Mouse (Mus musculus) lung, embryonic 15.5 days (tissue): ENCODE data around the gene Tie1. TPM values are rescaled to one million over a fixed set of nuclear protein-coding genes. Genes with fewer than 3 reads are reported as not detected.

Source experiments
- ATAC-seq: fragments of 200-750 bp; cut with Nextera tagmentation; 2 replicates; pipeline ENCODE4 v1.8.0; 2017; ENCODE audit warnings: moderate number of reproducible peaks, borderline replicate concordance; ENCODE audit not compliant: low FRiP score, low TSS enrichment; ENCODE audit errors: extremely low read depth
- H3K27ac ChIP-seq: fragments of 300-500 bp; sonication (generic); 2 replicates; pipeline ENCODE4 v1.5.1; 2015; ENCODE audit warnings: moderate library complexity, mild to moderate bottlenecking, inconsistent platforms
- H3K27me3 ChIP-seq: fragments of 300-500 bp; sonication (generic); 2 replicates; pipeline ENCODE4 v1.6.1; 2015; ENCODE audit warnings: inconsistent platforms
- H3K36me3 ChIP-seq: fragments of 300-500 bp; sonication (generic); 2 replicates; pipeline ENCODE4 v1.6.1; 2015; ENCODE audit warnings: inconsistent platforms
- H3K4me1 ChIP-seq: fragments of 300-500 bp; sonication (generic); 2 replicates; pipeline ENCODE4 v1.6.1; 2015; ENCODE audit warnings: inconsistent platforms
- H3K4me2 ChIP-seq: fragments of 300-500 bp; sonication (generic); 2 replicates; pipeline ENCODE4 v1.6.1; 2015; ENCODE audit warnings: inconsistent platforms, mild to moderate bottlenecking, moderate library complexity
- H3K4me3 ChIP-seq: fragments of 300-500 bp; sonication (generic); 2 replicates; pipeline ENCODE4 v1.5.1; 2015; ENCODE audit warnings: mild to moderate bottlenecking, inconsistent platforms
- H3K9ac ChIP-seq: fragments of 300-500 bp; sonication (generic); 2 replicates; pipeline ENCODE4 v1.6.1; 2015; ENCODE audit warnings: inconsistent platforms
- H3K9me3 ChIP-seq: fragments of 300-500 bp; sonication (generic); 2 replicates; pipeline ENCODE4 v1.6.1; 2016; ENCODE audit warnings: inconsistent platforms
- WGBS: fragments of 180-500 bp; shearing (Covaris S2); methylation state at CpG from one replicate; pipeline ENCODE4 v1.1.7; 2015; 5-methylcytosine and 5-hydroxymethylcytosine counted together
- polyA plus RNA-seq: library from polyadenylated mRNA; unstranded; fragments of >200 nt; fragmentation: Nextera tagmentation; extraction: Ambion mirVana; gene quantifications from 2 replicates; pipeline ENCODE4 v1.2.1, GENCODE M21; 2015

Tie1 gene
- polyA plus RNA-seq, 1 experiment from 2014 or later, result 86.1 TPM

- 16% methylated on average over 15 of the region's 15 CpGs for WGBS
Observed at GRCm38 (mm10) chr4:118428531-118429214, 61.2 kb downstream of the Tie1 start.

DNA sequence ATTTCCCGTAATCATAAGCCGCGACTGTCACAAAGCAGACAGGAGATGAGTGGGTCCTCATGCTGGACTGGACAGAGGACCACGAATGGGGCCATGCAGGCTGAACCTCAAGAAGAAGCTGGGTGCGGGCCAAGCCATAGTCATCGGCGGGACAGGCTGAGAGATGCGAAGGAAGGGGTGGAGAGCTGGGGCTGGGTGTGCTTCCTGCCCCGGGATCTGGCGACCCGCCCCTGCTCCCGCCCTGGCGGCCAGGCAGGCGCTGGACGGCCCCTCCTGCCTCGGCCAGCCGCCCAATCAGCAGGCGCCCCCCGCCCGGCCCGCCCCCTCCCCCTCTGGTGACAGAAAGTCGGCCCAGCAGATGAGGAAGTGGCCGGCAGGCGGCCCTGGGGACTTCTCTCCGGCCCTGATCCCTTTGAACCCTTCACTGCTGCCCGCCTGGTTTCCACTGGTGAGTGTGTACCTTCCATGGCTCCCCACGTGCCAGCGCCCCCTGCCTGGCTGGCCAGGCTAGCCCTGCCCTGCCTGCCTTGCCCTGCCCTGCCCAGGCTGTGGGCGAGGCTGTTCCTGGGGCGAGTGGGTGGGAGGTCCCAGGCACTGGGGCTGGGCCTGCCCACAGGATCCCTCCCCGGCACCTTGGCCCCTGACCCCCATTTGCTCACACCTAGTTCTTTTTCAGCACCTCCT lies 62.0 kb downstream of the Tie1 start, which contains the start of gene Elovl1:
Gene Elovl1 (plus strand): TSS at position 326 of the 684 bp plus-strand sequence.
- peaks cover 23% of the 10 kb centered on the region for H3K36me3 ChIP-seq
- H3K27ac ChIP-seq, result peak within 1 kb of the TSS; percentile 85
- H3K9me3 ChIP-seq, result no peaks in the 10 kb centered on the region
- no peaks in the 10 kb centered on the region for H3K27me3 ChIP-seq
- peaks cover 31% of the 10 kb centered on the region for H3K4me1 ChIP-seq
- peak; percentile 95 for ATAC-seq
- peak within 1 kb of the TSS; percentile 82 for H3K4me2 ChIP-seq
- H3K4me3 ChIP-seq, result peak within 1 kb of the TSS; percentile 59
- WGBS, result 1% methylated on average over 20 of the region's 31 CpGs
- peak within 1 kb of the TSS; percentile 62 for H3K9ac ChIP-seq

More at GRCm38 (mm10) chr4:118428531-118429214, 61.2 kb downstream of the Tie1 start:
- Histone ChIP-seq H3K4me2 (peak overlapping the region; percentile 82), H3K36me3 (peaks cover 30% of the 10 kb centered on the region), H3K4me3 (peak overlapping the region; percentile 59), H3K9me3 (no peaks in the 10 kb centered on the region), H3K4me1 (peaks cover 32% of the 10 kb centered on the region), H3K9ac (peak overlapping the region; percentile 57), H3K27me3 (no peaks in the 10 kb centered on the region), H3K27ac (peak overlapping the region; percentile 85)
- peak; percentile 19 for ATAC-seq

DNA sequence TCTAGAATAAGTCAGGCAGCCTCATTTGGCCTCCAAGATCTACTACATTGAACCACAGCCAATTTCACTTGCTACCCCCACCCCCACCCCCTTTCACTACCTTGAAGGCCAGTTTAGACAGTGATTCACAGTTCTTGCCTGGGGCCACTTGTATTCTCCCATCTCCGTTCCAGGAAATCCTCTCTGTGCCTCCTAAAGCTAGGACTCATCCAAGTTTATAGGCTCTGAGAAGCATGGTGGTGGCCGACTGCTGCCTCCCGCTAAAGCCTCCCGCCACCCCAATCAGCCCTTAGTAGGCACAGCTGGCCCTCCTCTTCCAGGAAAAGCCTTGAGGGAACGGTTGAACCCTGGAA lies 62.5 kb downstream of the Tie1 start:
- H3K4me1 ChIP-seq, result peaks cover 31% of the 10 kb centered on the region
- peaks cover 19% of the 10 kb centered on the region for H3K36me3 ChIP-seq
- peak overlapping the region; percentile 85 for H3K27ac ChIP-seq
- H3K9me3 ChIP-seq, result no peaks in the 10 kb centered on the region
- H3K27me3 ChIP-seq, result no peaks in the 10 kb centered on the region
- peak overlapping the region; percentile 62 for H3K9ac ChIP-seq
- WGBS, result 1% methylated on average over 5 of the region's 5 CpGs
- H3K4me2 ChIP-seq, result peak overlapping the region; percentile 82
- peak overlapping the region; percentile 59 for H3K4me3 ChIP-seq
- no peak for ATAC-seq

- no peak for ATAC-seq
- WGBS, result 87% methylated on average over 1 of the region's 1 CpGs
Observed at GRCm38 (mm10) chr4:118425374-118425773, 64.5 kb downstream of the Tie1 start.

DNA sequence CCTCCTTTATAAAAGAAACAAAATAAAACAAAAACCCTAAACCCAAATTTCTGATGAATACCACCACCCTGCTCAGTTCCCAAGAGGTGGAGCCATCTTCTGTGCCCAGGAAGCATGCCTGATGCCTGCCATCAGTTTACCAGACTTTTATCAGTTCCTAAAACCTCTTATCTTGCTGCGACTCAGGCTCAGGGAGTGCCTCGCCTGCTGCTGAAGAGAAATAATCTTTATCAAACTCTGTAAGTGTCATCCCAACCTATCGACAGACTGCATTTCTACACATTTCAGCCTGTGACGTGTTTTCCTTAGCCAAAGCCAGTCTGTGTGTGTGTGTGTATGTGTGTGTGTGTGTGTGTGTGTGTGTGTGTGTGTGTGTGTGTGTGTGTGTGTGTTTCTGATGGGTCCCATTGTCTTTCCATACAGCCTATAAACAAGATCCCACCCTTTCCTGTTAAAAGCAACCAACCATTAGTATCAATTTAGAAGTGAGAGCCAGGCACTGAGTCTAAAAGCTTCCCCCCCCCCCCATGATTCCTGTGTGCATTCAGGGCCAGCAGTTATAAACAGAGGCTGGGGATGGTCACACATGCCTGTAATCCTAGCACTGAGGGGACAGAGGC lies 65.2 kb downstream of the Tie1 start:
- Histone ChIP-seq H3K4me2 (no peak overlapping the region), H3K9ac (no peak overlapping the region), H3K4me3 (no peak overlapping the region), H3K27me3 (no peaks in the 10 kb centered on the region), H3K36me3 (peaks cover 19% of the 10 kb centered on the region), H3K9me3 (no peaks in the 10 kb centered on the region), H3K4me1 (peaks cover 21% of the 10 kb centered on the region), H3K27ac (no peak overlapping the region)
- 71% methylated on average over 4 of the region's 4 CpGs for WGBS
- ATAC-seq, result no peak

More at GRCm38 (mm10) chr4:118425374-118425773, 64.5 kb downstream of the Tie1 start:
- peaks cover 14% of the 10 kb centered on the region for H3K36me3 ChIP-seq
- H3K4me2 ChIP-seq, result no peak overlapping the region
- no peaks in the 10 kb centered on the region for H3K9me3 ChIP-seq
- no peak overlapping the region for H3K27ac ChIP-seq
- H3K4me3 ChIP-seq, result no peak overlapping the region
- H3K9ac ChIP-seq, result no peak overlapping the region
- no peaks in the 10 kb centered on the region for H3K27me3 ChIP-seq
- peaks cover 28% of the 10 kb centered on the region for H3K4me1 ChIP-seq

GRCm38 (mm10) chr4:118421384-118421783 lies 68.5 kb downstream of the Tie1 start:
- Histone ChIP-seq H3K4me1 (no peaks in the 10 kb centered on the region), H3K9ac (no peak overlapping the region), H3K36me3 (peaks cover 31% of the 10 kb centered on the region), H3K4me3 (no peak overlapping the region), H3K27ac (no peak overlapping the region), H3K4me2 (no peak overlapping the region), H3K9me3 (no peaks in the 10 kb centered on the region), H3K27me3 (no peaks in the 10 kb centered on the region)
- ATAC-seq, result no peak
- 91% methylated on average over 3 of the region's 3 CpGs for WGBS

Other genes with a start within 250 kb of the Tie1 start
- gene Ptprf, start 198.7 kb downstream of the Tie1 start, polyA plus RNA-seq, result 73.4 and 82.9 TPM in 2 replicates
- gene Szt2, start 80.8 kb downstream of the Tie1 start, polyA plus RNA-seq, result 6.6 and 7.0 TPM in 2 replicates
- 86.0 and 90.9 TPM in 2 replicates for gene Med8, start 80.7 kb downstream of the Tie1 start, polyA plus RNA-seq
- gene Elovl1, start 62.0 kb downstream of the Tie1 start, polyA plus RNA-seq, result 95.3 and 107 TPM in 2 replicates
- gene Cdc20, start 52.7 kb downstream of the Tie1 start, polyA plus RNA-seq, result 311 and 313 TPM in 2 replicates
- 0.40 and 0.74 TPM in 2 replicates for gene Mpl, start 32.5 kb downstream of the Tie1 start, polyA plus RNA-seq
- 12.9 and 13.1 TPM in 2 replicates for gene 2610528J11Rik, start 36.9 kb upstream of the Tie1 start, polyA plus RNA-seq
- 5.8 and 6.3 TPM in 2 replicates for gene Tmem125, start 54.0 kb upstream of the Tie1 start, polyA plus RNA-seq
- gene Cfap57, start 130.7 kb upstream of the Tie1 start, polyA plus RNA-seq, result 0.55 and 0.64 TPM in 2 replicates
- 123 and 124 TPM in 2 replicates for gene Ebna1bp2, start 130.7 kb upstream of the Tie1 start, polyA plus RNA-seq
- gene Olfr62, start 168.9 kb upstream of the Tie1 start, polyA plus RNA-seq, result not detected in 2 replicates
- 0.69 and 0.78 TPM in 2 replicates for gene Olfr1342, start 202.7 kb upstream of the Tie1 start, polyA plus RNA-seq
- not detected in 2 replicates for gene Olfr1341, start 213.5 kb upstream of the Tie1 start, polyA plus RNA-seq
- gene Olfr1340, start 230.1 kb upstream of the Tie1 start, polyA plus RNA-seq, result not detected in 2 replicates
- gene Olfr1339, start 242.1 kb upstream of the Tie1 start, polyA plus RNA-seq, result not detected in 2 replicates